Mouse (Mus musculus): Measurements from ENCODE around the gene Uaca.

Uaca gene

GRCm38 (mm10) chr9:60857833-60858232 is 63.5 kb downstream of the Uaca start:
- POLR2A ChIA-PET = interaction anchor here in 1 of 4 experiments (0.5 to 1.3 kb wide), 3 partner anchors 11 to 15 kb away, joined by 3 to 5 read pairs (median 3); no protein-coding TSS in a partner anchor
- CTCF ChIA-PET = interaction anchor here (0.5 to 1.8 kb wide), 48 partner anchors 8 to 773 kb away, joined by 3 to 21 read pairs (median 4); partner anchors contain the start of genes Larp6 (in 1 of the 4) and Uaca (in 1 of the 4)

GRCm38 (mm10) chr9:60858306-60858960 is 64.1 kb downstream of the Uaca start:
- ChIA-PET CTCF (interaction anchor here (0.5 to 1.8 kb wide), 46 partner anchors 9 to 698 kb away, joined by 3 to 21 read pairs (median 4); partner anchors contain the start of genes Larp6 (in 1 of the 4) and Uaca (in 1 of the 4)), POLR2A (interaction anchor here in 1 of 4 experiments (0.5 to 1.3 kb wide), 3 partner anchors 10 to 15 kb away, joined by 3 to 5 read pairs (median 3); no protein-coding TSS in a partner anchor)

GRCm38 (mm10) chr9:60859031-60859430 is 64.7 kb downstream of the Uaca start:
- CTCF ChIA-PET = interaction anchor here in 1 of 4 experiments (1.1 to 1.8 kb wide), 2 partner anchors 25 to 140 kb away, joined by 3 to 7 read pairs; no protein-coding TSS in a partner anchor
- POLR2A ChIA-PET = no interaction called here

GRCm38 (mm10) chr9:60861030-60861429 is 66.7 kb downstream of the Uaca start:
- ChIA-PET CTCF (interaction anchor here in 1 of 4 experiments (1.3 kb wide), 1 partner anchor 142 kb away, joined by 3 read pairs; no protein-coding TSS in a partner anchor), POLR2A (interaction anchor here in 2 of 4 experiments (0.9 to 1.7 kb wide), 2 partner anchors 9 kb away, joined by 3 to 6 read pairs; no protein-coding TSS in a partner anchor)

GRCm38 (mm10) chr9:60864664-60865063 is 70.3 kb downstream of the Uaca start:
- POLR2A ChIA-PET = no interaction called here
- CTCF ChIA-PET = no interaction called here

- ChIA-PET POLR2A (no interaction called here), CTCF (interaction anchor here in 3 of 4 experiments (1.0 to 1.2 kb wide), 3 partner anchors 21 to 150 kb away, joined by 3 to 4 read pairs (median 3); no protein-coding TSS in a partner anchor)
Observed at GRCm38 (mm10) chr9:60865866-60866265, 71.5 kb downstream of the Uaca start.

- ChIA-PET POLR2A (interaction anchor here in 3 of 4 experiments (0.5 to 2.0 kb wide), 7 partner anchors 10 to 565 kb away, joined by 3 to 7 read pairs (median 4); no protein-coding TSS in a partner anchor), CTCF (interaction anchor here (0.7 to 4.1 kb wide), 9 partner anchors 12 to 438 kb away, joined by 3 to 27 read pairs (median 4); partner anchors contain the start of gene Larp6 (in 1 of the 4))
Observed at GRCm38 (mm10) chr9:60870451-60870850, 76.1 kb downstream of the Uaca start.

GRCm38 (mm10) chr9:60870919-60871503 is 76.7 kb downstream of the Uaca start:
- ChIA-PET CTCF (interaction anchor here in 3 of 4 experiments (0.7 to 4.1 kb wide), 9 partner anchors 13 to 439 kb away, joined by 3 to 27 read pairs (median 4); partner anchors contain the start of gene Larp6 (in 1 of the 3)), POLR2A (interaction anchor here (0.6 to 1.9 kb wide), 6 partner anchors 10 to 564 kb away, joined by 3 to 7 read pairs (median 3); no protein-coding TSS in a partner anchor)

- CTCF ChIA-PET = interaction anchor here (0.6 to 4.1 kb wide), 22 partner anchors 13 to 1411 kb away, joined by 3 to 27 read pairs (median 4); no protein-coding TSS in a partner anchor
- POLR2A ChIA-PET = interaction anchor here in 1 of 4 experiments (0.5 to 0.9 kb wide), 4 partner anchors 10 to 369 kb away, joined by 3 to 5 read pairs (median 4); no protein-coding TSS in a partner anchor
Observed at GRCm38 (mm10) chr9:60873257-60874054, 79.1 kb downstream of the Uaca start.

- ChIA-PET POLR2A (interaction anchor here in 1 of 4 experiments (0.5 kb wide), 1 partner anchor 1021 kb away, joined by 3 read pairs; no protein-coding TSS in a partner anchor), CTCF (interaction anchor here in 1 of 4 experiments (1.7 kb wide), 1 partner anchor 156 kb away, joined by 8 read pairs; no protein-coding TSS in a partner anchor)
Observed at GRCm38 (mm10) chr9:60874055-60874392, 79.7 kb downstream of the Uaca start.

- ChIA-PET CTCF (no interaction called here), POLR2A (interaction anchor here in 1 of 4 experiments (0.6 kb wide), 1 partner anchor 11 kb away, joined by 3 read pairs; no protein-coding TSS in a partner anchor)
Observed at GRCm38 (mm10) chr9:60876085-60876484, 81.7 kb downstream of the Uaca start.

- CTCF ChIA-PET = no interaction called here
Observed at GRCm38 (mm10) chr9:60876531-60876930, 82.2 kb downstream of the Uaca start.

GRCm38 (mm10) chr9:60878051-60878557 is 83.8 kb downstream of the Uaca start:
- CTCF ChIA-PET = no interaction called here
- POLR2A ChIA-PET = no interaction called here

More at GRCm38 (mm10) chr9:60876531-60876930, 82.2 kb downstream of the Uaca start:
- POLR2A ChIA-PET = interaction anchor here in 1 of 4 experiments (0.5 kb wide), 1 partner anchor 10 kb away, joined by 3 read pairs; no protein-coding TSS in a partner anchor

GRCm38 (mm10) chr9:60878630-60879029 is 84.3 kb downstream of the Uaca start:
- ChIA-PET CTCF (interaction anchor here in 1 of 4 experiments (0.6 kb wide), 1 partner anchor 821 kb away, joined by 3 read pairs; no protein-coding TSS in a partner anchor), POLR2A (no interaction called here)

- POLR2A ChIA-PET = no interaction called here
- CTCF ChIA-PET = no interaction called here
Observed at GRCm38 (mm10) chr9:60885148-60885547, 90.8 kb downstream of the Uaca start.

GRCm38 (mm10) chr9:60886431-60887371 is 92.4 kb downstream of the Uaca start:
- ChIA-PET POLR2A (interaction anchor here (0.6 to 1.8 kb wide), 11 partner anchors 10 to 644 kb away, joined by 3 to 6 read pairs (median 3); partner anchors contain the start of genes Larp6 (in 1 of the 4) and Uaca (in 1 of the 4)), CTCF (interaction anchor here (0.5 to 2.9 kb wide), 63 partner anchors 12 to 1759 kb away, joined by 3 to 36 read pairs (median 3); partner anchors contain the start of gene Uaca (in 2 of the 4))

- POLR2A ChIA-PET = interaction anchor here (0.6 to 1.8 kb wide), 8 partner anchors 12 to 643 kb away, joined by 3 to 6 read pairs (median 3); partner anchors contain the start of gene Larp6 (in 1 of the 4)
- CTCF ChIA-PET = interaction anchor here (0.5 to 2.9 kb wide), 60 partner anchors 11 to 1759 kb away, joined by 3 to 36 read pairs (median 3); partner anchors contain the start of gene Uaca (in 2 of the 4)
Observed at GRCm38 (mm10) chr9:60887389-60887811, 93.1 kb downstream of the Uaca start.
